Mouse (Mus musculus) ovary, adult 10 weeks (tissue): ENCODE results near the gene Prr14l. TPM values are rescaled to one million over a fixed set of nuclear protein-coding genes. Genes with fewer than 3 reads are reported as not detected.

Experiments used
- polyA plus RNA-seq: library from polyadenylated mRNA; stranded (reverse); fragments of 350-450 nt; fragmentation: Illumina TruSeq; extraction: RNeasy Lipid Tissue Mini Kit (QIAGEN cat#74804); gene quantifications from one replicate; pipeline ENCODE4 v1.2.3, GENCODE M21; 2014

Gene Prr14l
- polyA plus RNA-seq, result 23.1 TPM

DNA sequence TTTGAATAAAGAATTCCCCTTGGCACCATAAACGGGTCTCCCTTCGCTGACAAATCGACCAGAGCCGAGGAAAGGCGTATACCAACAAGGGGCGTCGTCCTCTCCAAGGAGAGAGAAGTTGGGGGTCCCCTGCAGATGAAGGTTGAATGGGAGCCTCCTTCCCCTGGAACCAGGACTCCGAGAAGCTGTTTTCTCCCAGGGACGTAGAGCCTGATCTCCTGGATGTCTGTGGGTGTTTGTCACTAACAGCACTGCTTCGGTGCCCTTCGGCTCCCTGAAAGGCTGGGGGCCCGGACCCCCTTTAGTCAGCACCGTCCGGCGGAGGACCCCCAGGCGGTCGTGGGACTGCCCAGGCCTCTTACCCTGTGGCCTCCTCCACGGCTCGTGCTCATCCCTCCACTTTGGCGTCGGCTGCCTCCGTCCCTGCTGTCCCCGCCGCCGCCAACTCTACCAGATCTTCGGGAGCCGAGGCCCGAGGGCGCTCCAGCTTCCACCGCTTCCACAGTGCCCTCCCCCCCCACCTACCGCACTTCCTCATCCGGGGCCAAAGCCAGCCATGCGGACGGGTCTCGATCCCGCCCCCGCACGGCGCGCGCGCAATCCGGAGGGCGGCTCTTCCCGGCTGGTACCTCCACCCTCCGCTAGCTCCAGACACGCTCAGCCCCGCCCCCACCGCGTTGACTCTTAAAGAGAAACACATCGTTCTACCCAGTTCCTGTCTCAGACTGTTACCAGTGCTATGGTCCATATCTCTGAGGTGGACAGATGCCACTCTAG is at the start of gene Prr14l:
Prr14l (minus strand) TSS at position 526 of the 777 bp plus-strand sequence.

GRCm38 (mm10) chr5:32863253-32864228 is 9.5 kb upstream of the Prr14l start, which contains the start of gene Depdc5:
Depdc5 (plus strand) TSS chr5:32863701.

GRCm38 (mm10) chr5:32827009-32827408 is 27.0 kb downstream of the Prr14l start, which contains the start of gene Gm20671:
Gm20671 (minus strand) TSS chr5:32827109.

DNA sequence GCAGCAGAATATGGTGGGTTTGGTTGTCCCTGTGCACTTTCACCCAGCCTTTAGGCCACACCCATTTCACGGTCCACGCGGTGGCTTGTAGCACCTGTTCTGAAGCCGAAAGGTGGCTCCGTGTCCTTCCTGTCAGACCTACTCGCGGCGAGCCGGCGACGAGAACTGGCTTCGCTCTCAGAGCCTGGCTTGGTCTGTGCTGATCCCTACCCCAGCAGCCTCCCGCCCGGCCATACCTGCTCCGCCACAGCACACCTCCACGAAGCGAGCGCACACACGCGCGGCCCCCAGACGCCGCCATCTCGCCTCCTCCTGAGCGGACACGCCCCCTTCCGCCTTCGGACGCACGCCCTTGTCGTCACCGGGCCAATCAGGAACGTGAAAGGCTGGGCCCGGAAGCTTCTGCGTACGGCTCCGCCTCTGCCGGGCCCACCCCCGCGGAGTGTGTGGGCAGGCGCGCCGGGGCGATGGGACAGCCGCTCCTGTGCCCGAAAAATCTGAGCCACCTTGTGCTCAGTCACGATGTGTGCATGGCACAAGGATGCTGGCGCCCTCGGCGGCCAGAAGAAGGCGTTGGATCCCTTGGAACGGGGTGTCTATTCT is 68.6 kb downstream of the Prr14l start, which contains the start of gene Pisd:
Pisd (minus strand) TSS at position 334 of the 603 bp plus-strand sequence.

Other genes with a start within 250 kb of the Prr14l start
- 136 TPM for gene Yes1, start 243.1 kb downstream of the Prr14l start, polyA plus RNA-seq
- gene Pisd, start 68.6 kb downstream of the Prr14l start, polyA plus RNA-seq, result 6.6 TPM
- gene Gm20671, start 27.1 kb downstream of the Prr14l start, polyA plus RNA-seq, result not detected
- 65.7 TPM for gene Depdc5, start 9.4 kb upstream of the Prr14l start, polyA plus RNA-seq
- 434 TPM for gene Ywhah, start 164.6 kb upstream of the Prr14l start, polyA plus RNA-seq
- gene Slc5a1, start 250.0 kb upstream of the Prr14l start, polyA plus RNA-seq, result 0.14 TPM